ENCODE assay signal across 8 mouse cellular contexts in the genomic region with DNA sequence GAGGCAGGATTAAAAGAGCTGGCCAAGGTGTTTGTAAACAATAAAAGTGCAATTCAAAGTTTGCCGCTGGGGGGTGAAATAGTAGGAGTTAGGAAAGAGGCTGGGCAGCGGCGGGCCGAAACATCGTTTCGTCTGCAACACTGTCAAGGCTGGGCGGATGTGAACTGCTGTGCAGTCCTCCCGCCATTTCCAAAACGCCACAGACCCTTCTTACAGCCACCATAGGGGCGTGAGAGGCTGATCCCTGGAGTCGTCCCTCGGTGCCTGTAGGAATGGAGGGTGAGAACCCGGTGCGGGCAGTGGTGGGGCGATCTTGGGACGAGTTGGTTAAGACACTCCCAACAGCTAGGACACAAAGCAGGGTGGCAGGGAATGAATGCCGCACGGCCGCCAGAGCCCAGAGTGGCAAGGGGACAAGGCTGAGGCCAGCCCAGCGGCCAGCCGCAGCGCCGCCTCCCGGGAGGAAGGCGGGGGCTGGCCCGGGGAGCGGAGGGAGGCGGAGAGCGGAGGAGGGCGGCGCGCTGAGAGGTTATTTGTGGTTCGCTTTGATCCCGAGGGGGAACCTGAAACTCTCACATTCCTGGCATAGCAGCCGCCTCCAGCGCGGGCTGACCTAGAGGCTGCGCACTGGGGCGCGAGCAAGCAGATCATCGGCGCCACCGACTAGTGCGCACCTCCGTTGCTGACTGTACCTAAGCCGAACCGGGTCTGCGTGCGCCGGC. TPM values are rescaled to one million over a fixed set of nuclear protein-coding genes. Genes with fewer than 3 reads are reported as not detected.
DNase-seq lines count a peak whose midpoint lies in the region; ATAC-seq and TF ChIP-seq lines count a peak whose summit lies in the region.

No protein-coding gene starts in this region.

- H3K36me3 ChIP-seq in hindbrain, postnatal 0 days (ENCODE audit: insufficient read depth, low read length) = no peaks in the 10 kb centered on the region

- DNase-seq in adipocyte (ENCODE audit: low spot score) = peak; percentile 89
- peak; percentile 54 to 69 for DNase-seq in cerebellum, postnatal 4 days (ENCODE audit: low spot score in 2 of 2)
- DNase-seq in gastrocnemius, adult 8-10 months (ENCODE audit: low spot score in 2 of 2) = peak; percentile 89 to 93
- DNase-seq in hindbrain, postnatal 0 days (ENCODE audit: low spot score) = peak; percentile 91
- peak; percentile 74 to 81 for DNase-seq in left cerebral cortex, adult 2 months (ENCODE audit: extremely low spot score in 1 of 2, low spot score in 2 of 2)
- peak; percentile 93 to 97 for DNase-seq in lung, postnatal 4 days
- DNase-seq in right cerebral cortex, adult 18-20 months = peak; percentile 87
- peak; percentile 90 to 92 for DNase-seq in urinary bladder, postnatal 4 days (ENCODE audit: low spot score in 2 of 2)

- TF ChIP-seq CTCF in hindbrain, postnatal 0 days (IDR thresholded peaks at IDR 0.05; ENCODE audit: low read depth) = peak; percentile 56
- TF ChIP-seq CTCF in left cerebral cortex, adult 2 months (IDR thresholded peaks at IDR 0.05) = peak; percentile 33

- H3K4me2 ChIP-seq in hindbrain, postnatal 0 days (ENCODE audit: low read depth, low read length) = peak overlapping the region; percentile 93

- ATAC-seq in hindbrain, postnatal 0 days = peak; percentile 87

- peak overlapping the region; percentile 96 for H3K9ac ChIP-seq in hindbrain, postnatal 0 days (replicated peaks; ENCODE audit: low read length)

- WGBS in hindbrain, postnatal 0 days = under 1% methylated on average over 42 of the region's 50 CpGs

- intact Hi-C loops in left cerebral cortex, adult 2 months (cut with DNase I) = loop anchor here (1.0 to 2.0 kb wide), 3 partner anchors 9 to 81 kb away; no protein-coding TSS in a partner anchor

- no peaks in the 10 kb centered on the region for H3K9me3 ChIP-seq in hindbrain, postnatal 0 days (ENCODE audit: low read length)

- H3K27ac ChIP-seq in hindbrain, postnatal 0 days = peak overlapping the region; percentile 98
- peak overlapping the region; percentile 97 for H3K27ac ChIP-seq in left cerebral cortex, adult 2 months

- peak overlapping the region; percentile 89 for H3K4me3 ChIP-seq in hindbrain, postnatal 0 days (ENCODE audit: low read length)
- H3K4me3 ChIP-seq in left cerebral cortex, adult 2 months = peak overlapping the region; percentile 75

- H3K4me1 ChIP-seq in hindbrain, postnatal 0 days (ENCODE audit: insufficient read depth, low read length) = peaks cover 39% of the 10 kb centered on the region

- no peaks in the 10 kb centered on the region for H3K27me3 ChIP-seq in hindbrain, postnatal 0 days (ENCODE audit: insufficient read depth, low read length)

RNA-seq across cellular contexts. Expression of gene Amotl2, which starts 0.9 kb away (rescaled TPM):
- total RNA-seq in gastrocnemius, adult 8-10 months (2022) = 10 to 100 TPM; 12.7 to 17.4 (median 15.0) TPM
- total RNA-seq in hindbrain, postnatal 0 days (2014; rRNA removed) = 116 and 162 TPM in 2 replicates
- polyA plus RNA-seq in hindbrain, postnatal 0 days (2015; fragmentation: Nextera tagmentation; extraction: Ambion mirVana) = 27.3 and 31.0 TPM in 2 replicates
- total RNA-seq in left cerebral cortex, adult 2 months (2021) = 10 to 100 TPM; 21.3 to 22.4 TPM

Comparison
In these comparisons a context has a peak if more than half of its experiments do, and no peak if none do; other contexts are left out.
1. Peak in every context shown above with its lines: DNase-seq, ATAC-seq, H3K4me3 ChIP-seq and H3K27ac ChIP-seq.